Mouse (Mus musculus) neural tube, embryonic 11.5 days (tissue): ENCODE measurements at regions not wholly inside any gene's neighbourhood (a gene's known extent, or its start where the extent isn't known, plus 50 kb on each side); places are given as distances from the start of the nearest gene placed in this dataset.

ENCODE experiments used
- ATAC-seq: fragments of 200-750 bp; cut with Nextera tagmentation; 2 replicates; pipeline ENCODE4 v1.8.0; 2017; ENCODE audit warnings: moderate number of reproducible peaks, mild to moderate bottlenecking, moderate TSS enrichment, moderate library complexity; ENCODE audit not compliant: insufficient read depth, low FRiP score, low TSS enrichment
- DNase-seq: peaks from one replicate; pipeline ENCODE4 v3.0.0-alpha.2; 2015; ENCODE audit warnings: low spot score
- H3K27ac ChIP-seq: fragments of 300-500 bp; sonication (generic); 2 replicates; pipeline ENCODE4 v1.5.1; 2014; ENCODE audit warnings: low read depth, mild to moderate bottlenecking, low read length
- H3K27me3 ChIP-seq: fragments of 300-500 bp; sonication (generic); 2 replicates; pipeline ENCODE4 v1.6.1; 2014; ENCODE audit warnings: mild to moderate bottlenecking, low read length, mixed read lengths; ENCODE audit not compliant: control insufficient read depth, insufficient read depth
- H3K36me3 ChIP-seq: fragments of 300-500 bp; sonication (generic); 2 replicates; pipeline ENCODE4 v1.6.1; 2014; ENCODE audit warnings: mild to moderate bottlenecking, low read length, moderate library complexity, mixed read lengths; ENCODE audit not compliant: control insufficient read depth, insufficient read depth
- H3K4me1 ChIP-seq: fragments of 300-500 bp; sonication (generic); 2 replicates; pipeline ENCODE4 v1.6.1; 2014; ENCODE audit warnings: low read length, mixed read lengths; ENCODE audit not compliant: control insufficient read depth, insufficient read depth
- H3K4me2 ChIP-seq: fragments of 300-500 bp; sonication (generic); 2 replicates; pipeline ENCODE4 v1.6.1; 2014; ENCODE audit warnings: low read depth, mild to moderate bottlenecking, moderate library complexity
- H3K4me3 ChIP-seq: fragments of 300-500 bp; sonication (generic); 2 replicates; pipeline ENCODE4 v1.5.1; 2014; ENCODE audit warnings: low read depth, low read length
- H3K9ac ChIP-seq: fragments of 300-500 bp; sonication (generic); 2 replicates; pipeline ENCODE4 v1.6.1; 2014; ENCODE audit warnings: mild to moderate bottlenecking, low read length
- H3K9me3 ChIP-seq: fragments of 300-500 bp; sonication (generic); 2 replicates; pipeline ENCODE4 v1.6.1; 2016; ENCODE audit warnings: low read length; ENCODE audit not compliant: control insufficient read depth
- WGBS: fragments of 180-500 bp; shearing (Covaris S2); extraction: QIAGEN DNeasy Blood & Tissue Kit; methylation state at CpG from one replicate; pipeline ENCODE4 v1.1.7; 2014; 5-methylcytosine and 5-hydroxymethylcytosine counted together

DNA sequence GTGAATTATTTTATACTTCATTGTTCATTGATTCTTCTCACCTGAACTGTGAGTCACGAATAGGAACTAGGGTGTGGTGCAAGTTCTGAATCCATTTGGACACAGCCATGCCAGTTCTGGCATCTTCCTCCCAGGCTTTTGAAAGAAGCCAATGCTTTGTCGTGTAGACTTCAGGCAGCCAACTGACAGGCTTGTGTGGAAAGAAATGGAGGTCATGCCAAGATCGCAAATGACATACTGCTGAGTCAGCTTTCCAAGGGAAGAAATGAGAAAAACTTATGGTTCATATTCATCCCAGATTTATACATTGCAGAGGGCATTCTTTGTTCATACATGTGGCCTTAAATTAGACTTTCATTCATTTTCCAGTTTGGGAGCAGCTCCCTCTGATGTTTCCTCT, 285.8 kb upstream of the Ndst3 start:
- no peak for DNase-seq
- no peaks in the 10 kb centered on the region for H3K4me1 ChIP-seq
- WGBS = 87% methylated on average over 3 of the region's 3 CpGs

DNA sequence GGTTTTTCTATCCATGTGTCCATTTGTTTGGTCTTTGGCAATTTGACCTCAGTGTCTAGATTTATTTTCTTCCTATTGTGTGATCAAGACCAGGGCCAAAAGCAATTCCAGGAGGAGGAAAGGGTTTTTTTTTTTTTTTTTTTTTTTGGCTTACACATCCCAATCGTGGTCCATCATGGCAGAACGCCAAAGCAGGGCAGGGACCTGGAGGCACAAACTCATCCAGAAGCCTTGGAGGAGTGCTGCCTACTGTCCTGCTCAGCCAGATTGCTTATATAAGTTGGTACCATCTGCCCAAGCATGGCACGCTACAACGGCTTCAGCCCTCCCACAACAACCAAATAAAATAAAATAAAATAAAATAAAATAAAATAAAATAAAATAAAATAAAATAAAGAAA, 286.5 kb upstream of the Ndst3 start:
- Histone ChIP-seq H3K9ac (no peak overlapping the region), H3K27ac (no peak overlapping the region), H3K9me3 (no peaks in the 10 kb centered on the region), H3K4me2 (no peak overlapping the region), H3K4me3 (no peak overlapping the region), H3K27me3 (no peaks in the 10 kb centered on the region), H3K36me3 (no peaks in the 10 kb centered on the region), H3K4me1 (no peaks in the 10 kb centered on the region)
- ATAC-seq (no peak), DNase-seq (no peak)
- 92% methylated on average over 4 of the region's 4 CpGs for WGBS

More for the DNA sequence above, 285.8 kb upstream of the Ndst3 start:
- Histone ChIP-seq H3K4me2 (no peak overlapping the region), H3K27me3 (no peaks in the 10 kb centered on the region), H3K27ac (no peak overlapping the region), H3K9me3 (no peaks in the 10 kb centered on the region), H3K9ac (no peak overlapping the region), H3K36me3 (no peaks in the 10 kb centered on the region), H3K4me3 (no peak overlapping the region)
- ATAC-seq = no peak

DNA sequence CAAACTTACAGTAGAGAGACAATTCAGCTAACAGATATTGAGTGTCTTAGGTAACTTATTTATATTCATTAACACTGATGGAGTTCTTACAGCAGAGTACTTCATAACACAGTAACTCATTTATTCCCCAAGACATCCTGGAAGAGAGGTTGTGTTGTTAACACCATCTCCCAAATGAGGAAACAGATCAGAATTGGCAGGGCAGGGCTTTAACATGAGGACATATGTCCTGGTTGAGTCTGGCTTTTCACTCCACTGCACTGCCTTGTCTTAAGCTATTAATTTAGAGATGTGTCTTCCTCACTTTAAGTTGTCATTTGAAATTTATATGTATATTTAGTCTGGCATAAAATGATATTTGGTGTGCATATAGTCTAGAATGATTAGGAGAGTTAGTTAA, 292.4 kb upstream of the Ndst3 start:
- Histone ChIP-seq H3K4me3 (no peak overlapping the region), H3K4me2 (no peak overlapping the region), H3K36me3 (no peaks in the 10 kb centered on the region), H3K9me3 (no peaks in the 10 kb centered on the region), H3K4me1 (no peaks in the 10 kb centered on the region), H3K27ac (no peak overlapping the region), H3K9ac (no peak overlapping the region), H3K27me3 (no peaks in the 10 kb centered on the region)
- no peak for DNase-seq
- no peak for ATAC-seq

DNA sequence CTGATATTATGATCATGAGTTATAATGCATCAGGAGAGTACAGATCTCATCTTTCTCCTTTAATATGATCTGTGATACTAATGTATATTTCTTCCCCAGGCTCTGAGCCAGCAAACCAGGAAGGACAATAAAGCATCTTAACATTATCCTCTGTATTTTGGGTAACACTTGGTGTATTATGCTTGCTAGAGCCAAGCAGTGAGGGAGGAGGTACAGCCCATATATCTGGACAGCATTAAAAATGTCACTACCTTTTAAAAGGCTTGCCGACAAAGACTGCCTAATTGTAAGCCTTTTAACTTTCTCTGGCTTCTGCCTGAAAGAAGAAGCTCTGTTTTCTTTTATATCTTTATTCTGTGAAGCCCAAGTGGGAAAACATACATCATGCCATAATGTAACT, 292.9 kb upstream of the Ndst3 start:
- H3K4me3 ChIP-seq = no peak overlapping the region
- no peaks in the 10 kb centered on the region for H3K27me3 ChIP-seq
- no peak overlapping the region for H3K27ac ChIP-seq
- no peaks in the 10 kb centered on the region for H3K36me3 ChIP-seq
- 17% methylated on average over 1 of the region's 1 CpGs for WGBS
- H3K4me1 ChIP-seq = no peaks in the 10 kb centered on the region
- no peak overlapping the region for H3K4me2 ChIP-seq
- ATAC-seq (peak; percentile 52), DNase-seq (no peak)
- H3K9me3 ChIP-seq = no peaks in the 10 kb centered on the region
- no peak overlapping the region for H3K9ac ChIP-seq

DNA sequence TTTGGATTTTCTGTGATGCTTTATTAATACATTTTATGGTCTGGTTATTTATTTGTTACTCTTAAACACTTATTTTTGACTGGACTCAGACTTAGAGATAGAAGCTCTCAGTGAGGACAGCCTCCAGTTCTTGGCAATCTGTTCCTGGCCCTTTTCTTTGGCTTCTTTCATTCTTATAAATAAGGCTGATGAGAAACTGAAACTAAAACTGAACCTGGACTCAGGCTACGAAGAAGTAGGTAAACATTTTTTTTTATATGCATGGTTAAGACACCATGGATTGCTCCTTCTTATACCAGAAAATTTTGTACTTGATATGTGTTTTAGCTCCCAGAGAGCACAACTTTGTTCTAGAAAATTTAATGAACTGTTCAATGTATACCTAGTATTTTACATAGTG, 293.4 kb upstream of the Ndst3 start:
- Histone ChIP-seq H3K27me3 (no peaks in the 10 kb centered on the region), H3K4me2 (no peak overlapping the region), H3K4me3 (no peak overlapping the region), H3K36me3 (no peaks in the 10 kb centered on the region), H3K27ac (no peak overlapping the region), H3K9me3 (no peaks in the 10 kb centered on the region), H3K4me1 (no peaks in the 10 kb centered on the region), H3K9ac (no peak overlapping the region)
- 66% methylated on average over 1 of the region's 1 CpGs for WGBS
- ATAC-seq (no peak), DNase-seq (no peak)

DNA sequence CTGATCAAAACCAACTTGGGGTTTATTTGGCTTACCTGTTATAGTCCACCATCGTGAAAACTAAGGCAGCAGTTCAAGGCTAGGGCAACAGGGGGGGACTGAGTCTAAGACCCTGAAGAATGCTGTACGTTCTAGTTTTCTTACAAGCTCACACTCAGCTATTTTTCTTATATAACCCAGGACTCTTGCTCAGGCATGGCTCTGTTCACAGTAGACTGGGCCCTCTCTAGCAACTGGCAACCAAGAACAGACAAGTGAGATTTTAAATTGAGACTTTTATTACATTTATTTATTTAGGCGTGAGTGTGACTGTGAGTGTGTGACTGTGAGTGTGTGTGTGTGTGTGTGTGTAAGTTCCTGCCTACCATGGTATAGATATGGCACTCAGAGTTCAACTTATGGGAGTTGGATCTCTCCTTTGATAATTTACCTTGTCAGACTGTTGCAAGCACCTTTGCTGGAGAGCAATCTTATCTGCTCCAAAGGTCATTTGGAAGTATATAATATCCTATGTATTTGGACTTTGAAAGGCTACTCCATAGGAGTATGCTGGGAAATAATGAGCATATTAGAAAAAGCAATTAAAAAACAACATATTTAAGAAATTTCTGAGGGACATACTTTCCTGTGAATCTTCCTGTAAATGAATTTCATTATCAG, 309.4 kb upstream of the Ndst3 start:
- Histone ChIP-seq H3K36me3 (no peaks in the 10 kb centered on the region), H3K27ac (no peak overlapping the region), H3K9me3 (no peaks in the 10 kb centered on the region), H3K9ac (no peak overlapping the region), H3K4me1 (no peaks in the 10 kb centered on the region), H3K27me3 (no peaks in the 10 kb centered on the region), H3K4me3 (no peak overlapping the region), H3K4me2 (no peak overlapping the region)
- DNase-seq (no peak), ATAC-seq (no peak)
- WGBS = 81% methylated on average over 3 of the region's 3 CpGs

DNA sequence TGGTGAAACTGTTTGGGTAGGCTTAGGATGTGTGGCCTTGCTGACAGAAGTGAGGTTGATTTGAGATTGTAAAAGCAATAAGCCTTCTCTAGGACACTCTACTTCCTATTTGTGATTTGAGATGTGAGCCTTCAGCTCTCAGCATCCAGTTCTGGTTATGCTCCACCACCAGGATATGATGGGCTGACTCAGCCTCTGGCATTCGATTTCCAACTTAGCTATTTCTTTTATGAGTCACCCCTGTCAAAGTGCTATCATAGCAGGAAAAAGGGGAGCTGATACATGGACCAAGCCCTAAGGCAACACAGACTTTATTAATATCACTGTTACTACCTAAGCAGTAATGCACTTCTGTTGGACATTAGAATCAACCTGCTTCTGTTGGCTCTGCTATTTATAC, 310.2 kb upstream of the Ndst3 start:
- ATAC-seq (no peak), DNase-seq (no peak)
- H3K27me3 ChIP-seq = no peaks in the 10 kb centered on the region
- H3K9ac ChIP-seq = no peak overlapping the region
- no peaks in the 10 kb centered on the region for H3K9me3 ChIP-seq
- H3K4me1 ChIP-seq = no peaks in the 10 kb centered on the region
- H3K4me3 ChIP-seq = no peak overlapping the region
- 79% methylated on average over 1 of the region's 1 CpGs for WGBS
- no peak overlapping the region for H3K27ac ChIP-seq
- H3K36me3 ChIP-seq = no peaks in the 10 kb centered on the region
- H3K4me2 ChIP-seq = no peak overlapping the region

DNA sequence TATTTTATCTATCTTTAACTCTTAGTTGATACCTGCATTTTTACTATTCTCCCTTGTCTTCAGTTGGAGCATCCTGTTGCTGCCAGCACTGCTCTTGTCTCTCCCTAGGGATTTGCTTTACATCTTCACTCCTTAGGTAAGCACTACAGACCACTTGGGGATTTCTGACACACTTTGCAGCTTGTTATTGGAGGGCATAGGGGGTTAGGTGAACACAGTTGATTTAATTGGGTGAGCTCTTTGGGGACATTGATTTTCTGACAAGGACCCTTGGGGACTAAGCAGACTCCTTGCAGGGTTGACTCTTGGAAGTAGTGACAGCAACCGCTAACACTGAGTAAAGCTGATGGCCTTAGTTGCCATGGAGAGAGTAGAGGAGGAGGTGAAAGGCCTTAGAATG, 309.0 kb upstream of the Tram1l1 start:
- no peak overlapping the region for H3K4me2 ChIP-seq
- no peak overlapping the region for H3K4me3 ChIP-seq
- no peaks in the 10 kb centered on the region for H3K36me3 ChIP-seq
- no peaks in the 10 kb centered on the region for H3K9me3 ChIP-seq
- no peak overlapping the region for H3K9ac ChIP-seq
- H3K4me1 ChIP-seq = no peaks in the 10 kb centered on the region
- no peak overlapping the region for H3K27ac ChIP-seq
- ATAC-seq = no peak
- 70% methylated on average over 1 of the region's 1 CpGs for WGBS
- no peaks in the 10 kb centered on the region for H3K27me3 ChIP-seq
- DNase-seq = no peak

DNA sequence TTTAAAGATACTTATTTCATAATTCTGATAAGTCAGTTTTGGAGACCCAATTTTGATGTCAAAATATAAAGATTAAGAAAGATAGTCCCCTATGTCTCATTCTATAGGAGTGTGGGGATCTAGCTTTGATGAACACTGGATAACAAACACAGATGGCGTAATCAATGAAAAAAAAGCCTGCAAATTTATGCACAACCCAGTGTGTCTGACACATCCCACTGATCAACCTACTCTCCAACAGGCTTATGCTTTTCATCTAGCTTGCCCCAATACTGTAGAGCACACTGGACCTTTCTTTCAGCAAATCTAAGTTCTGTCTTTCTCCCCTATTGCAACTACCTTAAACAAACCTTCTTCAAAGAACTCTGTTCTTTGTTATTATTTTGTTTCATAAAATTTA, 302.0 kb upstream of the Tram1l1 start:
- H3K27me3 ChIP-seq = no peaks in the 10 kb centered on the region
- 90% methylated on average over 1 of the region's 1 CpGs for WGBS
- no peak for ATAC-seq
- no peak overlapping the region for H3K4me2 ChIP-seq
- H3K36me3 ChIP-seq = no peaks in the 10 kb centered on the region
- H3K9ac ChIP-seq = no peak overlapping the region
- no peak for DNase-seq
- H3K27ac ChIP-seq = no peak overlapping the region
- H3K9me3 ChIP-seq = no peaks in the 10 kb centered on the region
- no peaks in the 10 kb centered on the region for H3K4me1 ChIP-seq
- no peak overlapping the region for H3K4me3 ChIP-seq
